Mouse (Mus musculus): ENCODE results near the gene Zmiz2. TPM values are rescaled to one million over a fixed set of nuclear protein-coding genes. Genes with fewer than 3 reads are reported as not detected.

The Zmiz2 gene
- polyA plus RNA-seq, 1 experiment from 2014 or later, result 7.3 TPM

Small RNAs within 50 kb of the gene (microRNA-seq; reads per million reads assigned to microRNA genes)
- not detected for gene Mir7651

Other genes starting within 250 kb of the Zmiz2 start
- 0.32 and 0.55 TPM in 2 replicates for gene A730071L15Rik, start 189.0 kb upstream of the Zmiz2 start, polyA plus RNA-seq (2015; fragmentation: Nextera tagmentation; extraction: Ambion mirVana)
- gene Nudcd3, start 188.7 kb upstream of the Zmiz2 start, polyA plus RNA-seq (2015; fragmentation: Nextera tagmentation; extraction: Ambion mirVana), result 30.1 and 33.2 TPM in 2 replicates
- not detected in 2 replicates for gene Npc1l1, start 158.9 kb upstream of the Zmiz2 start, polyA plus RNA-seq (2015; fragmentation: Nextera tagmentation; extraction: Ambion mirVana)
- gene Ddx56, start 121.3 kb upstream of the Zmiz2 start, polyA plus RNA-seq (2015; fragmentation: Nextera tagmentation; extraction: Ambion mirVana), result 59.4 and 60.0 TPM in 2 replicates
- gene Tmed4, start 114.2 kb upstream of the Zmiz2 start, polyA plus RNA-seq (2015; fragmentation: Nextera tagmentation; extraction: Ambion mirVana), result 71.3 and 83.0 TPM in 2 replicates
- 226 and 229 TPM in 2 replicates for gene Ogdh, start 97.4 kb upstream of the Zmiz2 start, polyA plus RNA-seq (2015; fragmentation: Nextera tagmentation; extraction: Ambion mirVana)
- 4,195 and 4,594 TPM in 2 replicates for gene Ppia, start 26.4 kb downstream of the Zmiz2 start, polyA plus RNA-seq (2015; fragmentation: Nextera tagmentation; extraction: Ambion mirVana)
- gene H2afv, start 55.4 kb downstream of the Zmiz2 start, polyA plus RNA-seq (2015; fragmentation: Nextera tagmentation; extraction: Ambion mirVana), result 309 and 340 TPM in 2 replicates
- 23.5 and 25.5 TPM in 2 replicates for gene Purb, start 86.8 kb downstream of the Zmiz2 start, polyA plus RNA-seq (2015; fragmentation: Nextera tagmentation; extraction: Ambion mirVana)
- gene Myo1g, start 131.9 kb downstream of the Zmiz2 start, polyA plus RNA-seq (2015; fragmentation: Nextera tagmentation; extraction: Ambion mirVana), result 0.50 and 0.98 TPM in 2 replicates
- 54.3 and 59.7 TPM in 2 replicates for gene Ccm2, start 157.8 kb downstream of the Zmiz2 start, polyA plus RNA-seq (2015; fragmentation: Nextera tagmentation; extraction: Ambion mirVana)
- 0.86 and 0.88 TPM in 2 replicates for gene Nacad, start 217.0 kb downstream of the Zmiz2 start, polyA plus RNA-seq (2015; fragmentation: Nextera tagmentation; extraction: Ambion mirVana)
- gene Tbrg4, start 237.0 kb downstream of the Zmiz2 start, polyA plus RNA-seq (2015; fragmentation: Nextera tagmentation; extraction: Ambion mirVana), result 42.9 and 43.0 TPM in 2 replicates
- gene Wap, start 249.6 kb downstream of the Zmiz2 start, polyA plus RNA-seq (2015; fragmentation: Nextera tagmentation; extraction: Ambion mirVana), result not detected in 2 replicates